Mouse (Mus musculus) cerebellum, postnatal 25 days (tissue): ENCODE data around the gene Mef2a.
"Not testable (repeated sequence)": the region's sequence is repeated elsewhere in the genome, so short reads cannot be mapped to it uniquely, and the experiment has no call there.

ENCODE experiments used
- DNase-seq, 2 experiments: peaks; one replicate each; pipeline ENCODE4 v3.0.0; 2021; ENCODE audit warnings: mixed read lengths in 2 of 2

The Mef2a gene

GRCm38 (mm10) chr7:67369645-67370044, 3.0 kb downstream of the Mef2a start:
- DNase-seq = no peak

- no peak for DNase-seq
These were observed 4.3 kb downstream of the Mef2a start for GRCm38 (mm10) chr7:67368394-67368793.

GRCm38 (mm10) chr7:67360588-67360987, 12.1 kb downstream of the Mef2a start:
- no peak for DNase-seq

- DNase-seq = no peak
These were observed 12.8 kb downstream of the Mef2a start for GRCm38 (mm10) chr7:67359863-67360262.

- no peak for DNase-seq
These were observed 16.8 kb downstream of the Mef2a start for GRCm38 (mm10) chr7:67355870-67356269.

- DNase-seq = no peak
These were observed 19.0 kb downstream of the Mef2a start for GRCm38 (mm10) chr7:67353667-67354066.

GRCm38 (mm10) chr7:67352989-67353388, 19.7 kb downstream of the Mef2a start:
- DNase-seq = no peak

GRCm38 (mm10) chr7:67344443-67344842, 28.2 kb downstream of the Mef2a start:
- no peak for DNase-seq

- DNase-seq = no peak
These were observed 30.5 kb downstream of the Mef2a start for GRCm38 (mm10) chr7:67342067-67342625.

- DNase-seq = no peak
These were observed 52.3 kb downstream of the Mef2a start for GRCm38 (mm10) chr7:67320359-67320758.

GRCm38 (mm10) chr7:67318697-67319096, 54.0 kb downstream of the Mef2a start:
- DNase-seq = no peak

GRCm38 (mm10) chr7:67313200-67313599, 59.5 kb downstream of the Mef2a start:
- DNase-seq = no peak

- DNase-seq = no peak
These were observed 62.5 kb downstream of the Mef2a start for GRCm38 (mm10) chr7:67310151-67310550.

- DNase-seq = no peak
These were observed 64.6 kb downstream of the Mef2a start for GRCm38 (mm10) chr7:67308102-67308501.

- no peak for DNase-seq
These were observed 65.6 kb downstream of the Mef2a start for GRCm38 (mm10) chr7:67307078-67307477.

- no peak for DNase-seq
These were observed 67.7 kb downstream of the Mef2a start for GRCm38 (mm10) chr7:67304937-67305336.

GRCm38 (mm10) chr7:67296419-67296818, 76.2 kb downstream of the Mef2a start:
- DNase-seq = no peak

GRCm38 (mm10) chr7:67291356-67291755, 81.3 kb downstream of the Mef2a start:
- no peak for DNase-seq

- no peak for DNase-seq
These were observed 85.2 kb downstream of the Mef2a start for GRCm38 (mm10) chr7:67287456-67287855.

- DNase-seq = no peak
These were observed 89.1 kb downstream of the Mef2a start for GRCm38 (mm10) chr7:67283581-67283980.

GRCm38 (mm10) chr7:67270447-67270846, 102.2 kb downstream of the Mef2a start:
- DNase-seq = not testable (repeated sequence)

GRCm38 (mm10) chr7:67259828-67260563, 112.7 kb downstream of the Mef2a start:
- DNase-seq = peak; percentile 69 to 87

- DNase-seq = no peak
These were observed 126.6 kb downstream of the Mef2a start for GRCm38 (mm10) chr7:67246067-67246466.

GRCm38 (mm10) chr7:67245255-67245654, 127.4 kb downstream of the Mef2a start:
- no peak for DNase-seq

GRCm38 (mm10) chr7:67243894-67244282, 128.8 kb downstream of the Mef2a start:
- no peak for DNase-seq
